Mouse (Mus musculus) myocyte (in vitro differentiated cells): ENCODE data around the gene Pou2f2.

Experiments used
- CEBPB ChIP-seq: IDR thresholded peaks from 2 replicates; pipeline ENCODE4 v1.6.1; 2011; ENCODE audit warnings: mild to moderate bottlenecking, moderate library complexity; ENCODE audit not compliant: poor library complexity, insufficient read depth, severe bottlenecking
- E2F4 ChIP-seq: IDR thresholded peaks from one replicate; pipeline ENCODE4 v1.6.1; 2011; ENCODE audit warnings: mild to moderate bottlenecking, control low read depth, moderate library complexity; ENCODE audit not compliant: insufficient read depth
- MAX ChIP-seq: IDR thresholded peaks from one replicate; pipeline ENCODE4 v1.6.1; 2011; ENCODE audit warnings: low read depth, mild to moderate bottlenecking, control low read depth
- MYOG ChIP-seq, 3 experiments: IDR thresholded peaks; one replicate each; pipeline ENCODE4 v1.6.1; 2011; ENCODE audit warnings: control low read depth in 2 of 3, low read depth in 2 of 3, mild to moderate bottlenecking in 2 of 3; ENCODE audit not compliant: insufficient read length in 2 of 3, control insufficient read depth in 1 of 3, insufficient read depth in 1 of 3
- POLR2A ChIP-seq: IDR thresholded peaks from one replicate; pipeline ENCODE4 v1.6.1; 2011; ENCODE audit warnings: low read depth, mild to moderate bottlenecking, control low read depth, moderate library complexity; ENCODE audit not compliant: insufficient read length
- POLR2AphosphoS2 ChIP-seq: IDR thresholded peaks from one replicate; pipeline ENCODE4 v1.6.1; 2011; ENCODE audit warnings: low read depth, control low read depth; ENCODE audit not compliant: insufficient read length
- SRF ChIP-seq: IDR thresholded peaks from one replicate; pipeline ENCODE4 v1.6.1; 2011; ENCODE audit warnings: low read depth; ENCODE audit not compliant: control insufficient read depth, insufficient read length
- TCF12 ChIP-seq: IDR thresholded peaks from one replicate; pipeline ENCODE4 v1.6.1; 2011; ENCODE audit warnings: mild to moderate bottlenecking, control low read depth; ENCODE audit not compliant: poor library complexity, insufficient read depth, severe bottlenecking
- TCF3 ChIP-seq: IDR thresholded peaks from one replicate; pipeline ENCODE4 v1.6.1; 2011; ENCODE audit warnings: low read depth, control low read depth; ENCODE audit not compliant: insufficient read length
- USF1 ChIP-seq: IDR thresholded peaks from one replicate; pipeline ENCODE4 v1.6.1; 2011; ENCODE audit warnings: low read depth, mild to moderate bottlenecking, control low read depth, moderate library complexity

GRCm38 (mm10) chr7:25197384-25198018 lies 18.0 kb upstream of the Pou2f2 start:
- no peak for TF ChIP-seq POLR2A
- no peak for TF ChIP-seq USF1
- no peak for TF ChIP-seq TCF3
- no peak for TF ChIP-seq TCF12
- no peak for TF ChIP-seq MAX
- TF ChIP-seq SRF = no peak
- no peak for TF ChIP-seq POLR2AphosphoS2
- TF ChIP-seq MYOG (IDR thresholded peaks at IDR 0.05; ENCODE audit: control insufficient read depth in 1 of 3, insufficient read depth in 1 of 3, insufficient read length in 2 of 3, low read depth in 2 of 3) = no peak
- no peak for TF ChIP-seq CEBPB
- TF ChIP-seq E2F4 = no peak
